Mouse (Mus musculus): ENCODE measurements around the gene Crygd. TPM values are rescaled to one million over a fixed set of nuclear protein-coding genes. Genes with fewer than 3 reads are reported as not detected.
A peak's percentile ranks its signal among the peaks of the same experiment; 100 is the strongest.
"Not testable (repeated sequence)": the region's sequence is repeated elsewhere in the genome, so short reads cannot be mapped to it uniquely, and the experiment has no call there.

Gene Crygd
- polyA plus RNA-seq, 1 experiment from 2014 or later, result not detected

GRCm38 (mm10) chr1:65082188-65082587 is 18.9 kb upstream of the Crygd start, which contains the start of gene Crygb:
Gene Crygb, minus strand, starts transcription at chr1:65082288.
- Histone ChIP-seq H3K27me3 (no peaks in the 10 kb centered on the region), H3K4me1 (0 out of 2 replicates have a peak, but pooled peaks cover 3% of the 10 kb centered on the region), H3K36me3 (no peaks in the 10 kb centered on the region), H3K4me3 (no peak within 1 kb of the TSS), H3K9me3 (no peaks in the 10 kb centered on the region), H3K27ac (no peak within 1 kb of the TSS), H3K9ac (no peak within 1 kb of the TSS), H3K4me2 (peak within 1 kb of the TSS; percentile 26; the same call in 1 of the 2 replicates)
- no peak for ATAC-seq (ENCODE audit: insufficient number of reproducible peaks, insufficient read depth, low FRiP score, low TSS enrichment, low read depth)
- WGBS, result 22% methylated on average over 7 of the region's 7 CpGs

- no peaks in the 10 kb centered on the region for H3K36me3 ChIP-seq
- H3K4me1 ChIP-seq, result no peaks in the 10 kb centered on the region
- H3K27ac ChIP-seq, result no peak overlapping the region
- no peaks in the 10 kb centered on the region for H3K27me3 ChIP-seq
- H3K4me3 ChIP-seq, result no peak overlapping the region
- WGBS, result 13% methylated on average over 5 of the region's 5 CpGs
- ATAC-seq (ENCODE audit: insufficient number of reproducible peaks, insufficient read depth, low FRiP score, low TSS enrichment, low read depth), result no peak
- no peak overlapping the region for H3K4me2 ChIP-seq
- no peak overlapping the region for H3K9ac ChIP-seq
- H3K9me3 ChIP-seq, result no peaks in the 10 kb centered on the region
Measured at GRCm38 (mm10) chr1:65075607-65076006, 12.4 kb upstream of the Crygd start.

- 54% methylated on average over 6 of the region's 6 CpGs for WGBS
- H3K27me3 ChIP-seq, result no peaks in the 10 kb centered on the region
- H3K9me3 ChIP-seq, result no peaks in the 10 kb centered on the region
- no peak for ATAC-seq (ENCODE audit: insufficient number of reproducible peaks, insufficient read depth, low FRiP score, low TSS enrichment, low read depth)
- no peak within 1 kb of the TSS for H3K4me2 ChIP-seq
- H3K4me1 ChIP-seq, result no peaks in the 10 kb centered on the region
- no peaks in the 10 kb centered on the region for H3K36me3 ChIP-seq
- no peak within 1 kb of the TSS for H3K9ac ChIP-seq
- H3K4me3 ChIP-seq, result no peak within 1 kb of the TSS
- no peak within 1 kb of the TSS for H3K27ac ChIP-seq
Measured at GRCm38 (mm10) chr1:65073589-65073988, 10.3 kb upstream of the Crygd start, which contains the start of gene Crygc. Gene Crygc, minus strand, starts transcription at chr1:65073689.

GRCm38 (mm10) chr1:65067842-65068241 is 4.6 kb upstream of the Crygd start:
- Histone ChIP-seq H3K9ac (no peak overlapping the region), H3K9me3 (no peaks in the 10 kb centered on the region), H3K36me3 (no peaks in the 10 kb centered on the region), H3K27me3 (no peaks in the 10 kb centered on the region), H3K4me2 (no peak overlapping the region), H3K4me1 (no peaks in the 10 kb centered on the region), H3K27ac (no peak overlapping the region), H3K4me3 (no peak overlapping the region)
- no peak for ATAC-seq (ENCODE audit: insufficient number of reproducible peaks, insufficient read depth, low FRiP score, low TSS enrichment, low read depth)

- Histone ChIP-seq H3K27ac (no peak overlapping the region), H3K4me2 (no peak overlapping the region), H3K9ac (no peak overlapping the region), H3K4me1 (no peaks in the 10 kb centered on the region), H3K4me3 (no peak overlapping the region), H3K36me3 (no peaks in the 10 kb centered on the region), H3K27me3 (no peaks in the 10 kb centered on the region), H3K9me3 (no peaks in the 10 kb centered on the region)
- 90% methylated on average over 15 of the region's 15 CpGs for WGBS
- no peak for ATAC-seq (ENCODE audit: insufficient number of reproducible peaks, insufficient read depth, low FRiP score, low TSS enrichment, low read depth)
Measured at GRCm38 (mm10) chr1:65064201-65064600, 949 bp upstream of the Crygd start.

- ATAC-seq (ENCODE audit: insufficient number of reproducible peaks, insufficient read depth, low FRiP score, low TSS enrichment, low read depth), result no peak
- Histone ChIP-seq H3K4me3 (no peak overlapping the region), H3K27ac (no peak overlapping the region), H3K27me3 (no peaks in the 10 kb centered on the region), H3K36me3 (no peaks in the 10 kb centered on the region), H3K4me2 (no peak overlapping the region), H3K9ac (no peak overlapping the region), H3K4me1 (no peaks in the 10 kb centered on the region), H3K9me3 (no peaks in the 10 kb centered on the region)
- WGBS, result 24% methylated on average over 2 of the region's 2 CpGs
Measured at GRCm38 (mm10) chr1:65052140-65052539, 11.1 kb downstream of the Crygd start.

- no peaks in the 10 kb centered on the region for H3K9me3 ChIP-seq
Measured at GRCm38 (mm10) chr1:65051696-65052095, 11.6 kb downstream of the Crygd start.

GRCm38 (mm10) chr1:65050952-65051351 is 12.3 kb downstream of the Crygd start, which contains the start of gene Cryge:
Gene Cryge, minus strand, starts transcription at chr1:65051149.
- H3K4me2 ChIP-seq; H3K9ac ChIP-seq; ATAC-seq (ENCODE audit: insufficient number of reproducible peaks, insufficient read depth, low FRiP score, low TSS enrichment, low read depth); H3K4me3 ChIP-seq; H3K36me3 ChIP-seq; H3K27me3 ChIP-seq; H3K4me1 ChIP-seq; H3K27ac ChIP-seq; H3K9me3 ChIP-seq: not testable (repeated sequence)
- WGBS, result 80% methylated on average over 12 of the region's 12 CpGs

More at GRCm38 (mm10) chr1:65051696-65052095, 11.6 kb downstream of the Crygd start:
- 57% methylated on average over 7 of the region's 7 CpGs for WGBS
- H3K4me3 ChIP-seq, result no peak overlapping the region
- no peaks in the 10 kb centered on the region for H3K36me3 ChIP-seq
- ATAC-seq (ENCODE audit: insufficient number of reproducible peaks, insufficient read depth, low FRiP score, low TSS enrichment, low read depth), result no peak
- no peaks in the 10 kb centered on the region for H3K27me3 ChIP-seq
- no peak overlapping the region for H3K4me2 ChIP-seq
- H3K4me1 ChIP-seq, result no peaks in the 10 kb centered on the region
- no peak overlapping the region for H3K27ac ChIP-seq
- no peak overlapping the region for H3K9ac ChIP-seq

GRCm38 (mm10) chr1:65048781-65049180 is 14.5 kb downstream of the Crygd start:
- H3K27ac ChIP-seq, result no peak overlapping the region
- no peaks in the 10 kb centered on the region for H3K4me1 ChIP-seq
- H3K4me2 ChIP-seq, result no peak overlapping the region
- H3K9me3 ChIP-seq, result no peaks in the 10 kb centered on the region
- ATAC-seq (ENCODE audit: insufficient number of reproducible peaks, insufficient read depth, low FRiP score, low TSS enrichment, low read depth), result 0 out of 2 replicates have a peak, but pooled peaks have one; percentile 48
- H3K9ac ChIP-seq, result no peak overlapping the region
- H3K27me3 ChIP-seq, result no peaks in the 10 kb centered on the region
- H3K4me3 ChIP-seq, result no peak overlapping the region
- H3K36me3 ChIP-seq, result no peaks in the 10 kb centered on the region
- 55% methylated on average over 12 of the region's 12 CpGs for WGBS

GRCm38 (mm10) chr1:65046401-65047109 is 16.7 kb downstream of the Crygd start:
- Histone ChIP-seq H3K9ac (no peak overlapping the region), H3K4me3 (no peak overlapping the region), H3K4me1 (no peaks in the 10 kb centered on the region), H3K4me2 (no peak overlapping the region), H3K36me3 (no peaks in the 10 kb centered on the region), H3K27me3 (no peaks in the 10 kb centered on the region), H3K9me3 (no peaks in the 10 kb centered on the region), H3K27ac (no peak overlapping the region)
- 32% methylated on average over 8 of the region's 8 CpGs for WGBS
- no peak for ATAC-seq (ENCODE audit: insufficient number of reproducible peaks, insufficient read depth, low FRiP score, low TSS enrichment, low read depth)

- no peaks in the 10 kb centered on the region for H3K27me3 ChIP-seq
- no peaks in the 10 kb centered on the region for H3K9me3 ChIP-seq
- H3K4me1 ChIP-seq, result no peaks in the 10 kb centered on the region
- no peak overlapping the region for H3K9ac ChIP-seq
- no peak overlapping the region for H3K4me3 ChIP-seq
- no peaks in the 10 kb centered on the region for H3K36me3 ChIP-seq
- no peak for ATAC-seq (ENCODE audit: insufficient number of reproducible peaks, insufficient read depth, low FRiP score, low TSS enrichment, low read depth)
- no peak overlapping the region for H3K4me2 ChIP-seq
- WGBS, result 85% methylated on average over 2 of the region's 2 CpGs
- H3K27ac ChIP-seq, result no peak overlapping the region
Measured at GRCm38 (mm10) chr1:65043433-65043832, 19.8 kb downstream of the Crygd start.

GRCm38 (mm10) chr1:65041837-65042236 is 21.4 kb downstream of the Crygd start:
- Histone ChIP-seq H3K9me3 (no peaks in the 10 kb centered on the region), H3K4me2 (no peak overlapping the region), H3K4me3 (no peak overlapping the region), H3K4me1 (no peaks in the 10 kb centered on the region), H3K27ac (no peak overlapping the region), H3K36me3 (no peaks in the 10 kb centered on the region), H3K27me3 (no peaks in the 10 kb centered on the region), H3K9ac (no peak overlapping the region)
- ATAC-seq (ENCODE audit: insufficient number of reproducible peaks, insufficient read depth, low FRiP score, low TSS enrichment, low read depth), result no peak
- 83% methylated on average over 3 of the region's 3 CpGs for WGBS
